In genomic region chr7:126986319-126986718, GRCm38 (mm10) we compare ENCODE assay signal across 9 mouse cellular contexts. TPM values are rescaled to one million over a fixed set of nuclear protein-coding genes. Genes with fewer than 3 reads are reported as not detected.
DNase-seq lines count a peak whose midpoint lies in the region; ATAC-seq lines count a peak whose summit lies in the region.
"Had no signal": no experiment of that assay in that cellular context is flagged by ENCODE, and none has a peak within 500 bp of the region (broad histone marks: within the 10 kb centered on the region; RNA-seq: fewer than 3 reads in every experiment).

No protein-coding gene starts in this region.

- no peaks in the 10 kb centered on the region; the same call in 1 of the 2 replicates for H3K36me3 ChIP-seq in kidney, embryonic 14.5 days (ENCODE audit: control insufficient read depth, insufficient read depth, low read length)

- DNase-seq in left cerebral cortex, adult 18-20 months (ENCODE audit: low spot score in 2 of 2), result peak; percentile 42 to 43
- no peak for DNase-seq in left cerebral cortex, adult 11 months (ENCODE audit: low spot score)
- DNase-seq in adrenal gland, postnatal 14 days, result peak; percentile 62
- peak; percentile 62 for DNase-seq in lung, postnatal 36 days
- DNase-seq in thymus, postnatal 4 days, result peak; percentile 71

- H3K4me2 ChIP-seq in kidney, embryonic 14.5 days (replicated peaks; ENCODE audit: low read depth, low read length), result no peak overlapping the region
- H3K4me2 ChIP-seq: embryonic facial prominence, embryonic 12.5 days had no signal

- H3K27ac ChIP-seq in kidney, embryonic 14.5 days (ENCODE audit: low read depth, low read length), result no peak overlapping the region
- H3K27ac ChIP-seq: embryonic facial prominence, embryonic 12.5 days had no signal

- WGBS in kidney, embryonic 14.5 days, result 45% methylated on average over 9 of the region's 9 CpGs

- peak; percentile 60; the same call in 1 of the 2 replicates for ATAC-seq in common myeloid progenitor, adult 5-6 weeks (replicated peaks; ENCODE audit: low read depth, poor library complexity, severe bottlenecking)
- ATAC-seq in kidney, embryonic 14.5 days (ENCODE audit: low FRiP score, low TSS enrichment), result peak; percentile 59; the same call in 1 of the 2 replicates

- no peaks in the 10 kb centered on the region for H3K9me3 ChIP-seq in kidney, embryonic 14.5 days (ENCODE audit: control insufficient read depth, low read length)
- H3K9me3 ChIP-seq: embryonic facial prominence, embryonic 12.5 days had no signal

- H3K27me3 ChIP-seq in kidney, embryonic 14.5 days (ENCODE audit: control insufficient read depth, insufficient read depth, low read length), result no peaks in the 10 kb centered on the region
- H3K27me3 ChIP-seq: embryonic facial prominence, embryonic 12.5 days had no signal

- H3K9ac ChIP-seq in kidney, embryonic 14.5 days (ENCODE audit: low read depth, low read length), result no peak overlapping the region
- H3K9ac ChIP-seq: embryonic facial prominence, embryonic 12.5 days had no signal

- H3K4me3 ChIP-seq in kidney, embryonic 14.5 days (ENCODE audit: low read length), result no peak overlapping the region
- H3K4me3 ChIP-seq: embryonic facial prominence, embryonic 12.5 days had no signal

- no peaks in the 10 kb centered on the region for H3K4me1 ChIP-seq in kidney, embryonic 14.5 days (ENCODE audit: control insufficient read depth, insufficient read depth, low read length)

RNA-seq across cellular contexts. Expression of gene Cdiptos, which starts 10.4 kb away (rescaled TPM):
- under 1 TPM in 1 of 2 experiments, not detected in 1; 0.45 TPM for total RNA-seq in left cerebral cortex, adult 18-20 months (2021)
- 1.6 TPM in 2 replicates for total RNA-seq in adrenal gland, postnatal 14 days (2021)
- 1.0 and 2.3 TPM in 2 replicates for total RNA-seq in common myeloid progenitor, adult 5-6 weeks (2017)
- polyA plus RNA-seq in kidney, embryonic 14.5 days (2014; fragmentation: Nextera tagmentation; extraction: Ambion mirVana), result 1.3 and 2.5 TPM in 2 replicates

RNA-seq across cellular contexts. Expression of gene Cdipt, which starts 10.6 kb away (rescaled TPM):
- 100 to 1,000 TPM; 171 to 180 TPM for total RNA-seq in left cerebral cortex, adult 18-20 months (2021)
- total RNA-seq in adrenal gland, postnatal 14 days (2021), result 78.2 and 83.0 TPM in 2 replicates
- total RNA-seq in common myeloid progenitor, adult 5-6 weeks (2017), result 33.7 and 60.5 TPM in 2 replicates
- polyA plus RNA-seq in kidney, embryonic 14.5 days (2014; fragmentation: Nextera tagmentation; extraction: Ambion mirVana), result 77.4 and 89.1 TPM in 2 replicates

RNA-seq across cellular contexts. Expression of gene Mvp, which starts 28.1 kb away (rescaled TPM):
- total RNA-seq in left cerebral cortex, adult 18-20 months (2021), result 1 to 10 TPM; 8.6 to 9.5 TPM
- total RNA-seq in adrenal gland, postnatal 14 days (2021), result 61.7 and 63.8 TPM in 2 replicates
- 19.3 and 21.8 TPM in 2 replicates for total RNA-seq in common myeloid progenitor, adult 5-6 weeks (2017)
- polyA plus RNA-seq in kidney, embryonic 14.5 days (2014; fragmentation: Nextera tagmentation; extraction: Ambion mirVana), result 7.7 and 9.7 TPM in 2 replicates

RNA-seq across cellular contexts. Expression of gene Pagr1b, which starts 30.0 kb away (rescaled TPM):
- total RNA-seq in left cerebral cortex, adult 18-20 months (2021), result not detected
- 3.0 and 3.2 TPM in 2 replicates for total RNA-seq in adrenal gland, postnatal 14 days (2021)
- total RNA-seq in common myeloid progenitor, adult 5-6 weeks (2017), result not detected in 2 replicates
- 0.31 and 0.38 TPM in 2 replicates for polyA plus RNA-seq in kidney, embryonic 14.5 days (2014; fragmentation: Nextera tagmentation; extraction: Ambion mirVana)
- polyA plus RNA-seq: liver, embryonic 16.5 days had no signal

RNA-seq across cellular contexts. Expression of gene Pagr1a, which starts 30.8 kb away (rescaled TPM):
- total RNA-seq in left cerebral cortex, adult 18-20 months (2021), result 10 to 100 TPM; 18.7 to 35.6 TPM
- total RNA-seq in adrenal gland, postnatal 14 days (2021), result 7.9 and 24.6 TPM in 2 replicates
- total RNA-seq in common myeloid progenitor, adult 5-6 weeks (2017), result 36.7 TPM in 1 of 2 replicates, not detected in the other
- polyA plus RNA-seq in kidney, embryonic 14.5 days (2014; fragmentation: Nextera tagmentation; extraction: Ambion mirVana), result 41.3 and 89.2 TPM in 2 replicates
